Mouse (Mus musculus) CH12.LX (cell line): ENCODE results near the gene Bves.

Source experiments
- CHD2 ChIP-seq: IDR thresholded peaks from 2 replicates; pipeline ENCODE4 v1.6.1; 2011; ENCODE audit warnings: low read length, improper control_type of control experiment
- CTCF ChIP-seq, 2 experiments: IDR thresholded peaks in 1 of 2; conservative IDR thresholded peaks in 1 of 2; 2 replicates each; pipeline ENCODE4 v1.5.1; 2011 to 2012; ENCODE audit warnings: low read depth in 2 of 2, low read length in 2 of 2, improper control_type of control experiment in 1 of 2, inconsistent platforms in 1 of 2, mild to moderate bottlenecking in 1 of 2, moderate library complexity in 1 of 2
- EP300 ChIP-seq: IDR thresholded peaks from 2 replicates; pipeline ENCODE4 v1.6.1; 2011; ENCODE audit warnings: low read length, improper control_type of control experiment
- IRF4 ChIP-seq: IDR thresholded peaks from 2 replicates; pipeline ENCODE4 v1.6.1; 2014; ENCODE audit warnings: low read depth, mild to moderate bottlenecking, inconsistent platforms, low read length, improper control_type of control experiment
- JUND ChIP-seq: conservative IDR thresholded peaks from 2 replicates; pipeline ENCODE4 v1.6.1; 2011; ENCODE audit warnings: low read depth, low read length, improper control_type of control experiment
- KAT2A ChIP-seq: IDR thresholded peaks from 2 replicates; pipeline ENCODE4 v1.6.1; 2012; ENCODE audit warnings: low read length, improper control_type of control experiment, inconsistent platforms; ENCODE audit not compliant: insufficient replicate concordance
- MAX ChIP-seq: IDR thresholded peaks from 2 replicates; pipeline ENCODE4 v1.6.1; 2011; ENCODE audit warnings: low read length, improper control_type of control experiment
- MXI1 ChIP-seq: IDR thresholded peaks from 2 replicates; pipeline ENCODE4 v1.6.1; 2011; ENCODE audit warnings: mild to moderate bottlenecking, low read depth, low read length, improper control_type of control experiment
- POLR2A ChIP-seq: IDR thresholded peaks from 2 replicates; pipeline ENCODE4 v1.6.1; 2011; ENCODE audit warnings: low read depth, mild to moderate bottlenecking, improper control_type of control experiment, low read length
- SMC3 ChIP-seq: IDR thresholded peaks from 2 replicates; pipeline ENCODE4 v1.6.1; 2011; ENCODE audit warnings: low read depth, low read length, improper control_type of control experiment
- TBP ChIP-seq: conservative IDR thresholded peaks from 2 replicates; pipeline ENCODE4 v1.6.1; 2011; ENCODE audit warnings: low read depth, low read length, improper control_type of control experiment
- USF1 ChIP-seq: IDR thresholded peaks from 2 replicates; pipeline ENCODE4 v1.6.1; 2014; ENCODE audit warnings: low read depth, mild to moderate bottlenecking, inconsistent platforms, low read length, improper control_type of control experiment
- ZNF384 ChIP-seq: IDR thresholded peaks from 2 replicates; pipeline ENCODE4 v1.6.1; 2012; ENCODE audit warnings: low read depth, low read length, improper control_type of control experiment, inconsistent platforms

GRCm38 (mm10) chr10:45288351-45288750, 47.2 kb upstream of the Bves start:
- no peak for TF ChIP-seq CHD2
- no peak for TF ChIP-seq CTCF (conservative IDR thresholded peaks at IDR 0.05 in 1 of 2, IDR thresholded peaks at IDR 0.05 in 1 of 2; ENCODE audit: low read depth in 2 of 2, low read length in 2 of 2)
- TF ChIP-seq MXI1: no peak
- TF ChIP-seq POLR2A: no peak
- no peak for TF ChIP-seq TBP
- TF ChIP-seq KAT2A: no peak
- no peak for TF ChIP-seq EP300
- no peak for TF ChIP-seq ZNF384
- TF ChIP-seq IRF4: no peak
- no peak for TF ChIP-seq MAX
- TF ChIP-seq SMC3: no peak
- no peak for TF ChIP-seq USF1
- TF ChIP-seq JUND: no peak
